Mouse (Mus musculus) left cerebral cortex, postnatal 4 days (tissue): ENCODE measurements around the gene Mia2. TPM values are rescaled to one million over a fixed set of nuclear protein-coding genes. Genes with fewer than 3 reads are reported as not detected.

Experiments used
- DNase-seq: peaks from one replicate; pipeline ENCODE4 v3.0.0-alpha.2; 2022
- intact Hi-C: fragments of 180-260 bp; cut with DNase I; formaldehyde crosslinking; loops from one replicate; pipeline ENCODE4 v1.15.1; 2025
- total RNA-seq, 2 experiments: library from RNA; stranded (reverse); gene quantifications; 2 replicates each; pipeline ENCODE4 v1.2.3; 2021

Gene Mia2
- total RNA-seq, 2 experiments from 2014 or later: 32.1 to 33.1 TPM

- DNase-seq: no peak
- intact Hi-C loops: no loop called here
These were observed 54.1 kb downstream of the Mia2 start for GRCm38 (mm10) chr12:59149691-59150090.

GRCm38 (mm10) chr12:59161091-59161490 lies 65.5 kb downstream of the Mia2 start:
- intact Hi-C loops: no loop called here
- no peak for DNase-seq

DNA sequence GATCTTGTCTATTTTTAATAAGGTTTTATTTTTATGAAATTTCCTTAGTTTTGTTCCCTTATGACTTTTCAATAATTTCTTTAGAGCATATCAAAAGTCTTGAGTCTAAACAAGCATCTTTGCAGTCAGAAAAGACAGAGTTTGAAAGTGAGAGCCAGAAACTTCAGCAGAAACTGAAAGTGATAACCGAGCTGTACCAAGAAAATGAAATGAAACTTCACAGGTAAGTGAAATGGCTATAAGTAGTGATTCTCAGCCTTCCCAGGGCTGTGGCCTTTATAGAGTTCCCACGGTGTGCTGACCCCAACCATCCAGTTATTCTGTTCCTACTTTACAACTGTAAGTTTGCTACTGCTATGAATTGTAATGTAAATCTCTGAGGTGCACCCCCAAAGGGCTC lies 67.2 kb downstream of the Mia2 start:
- intact Hi-C loops: no loop called here
- DNase-seq: no peak

DNA sequence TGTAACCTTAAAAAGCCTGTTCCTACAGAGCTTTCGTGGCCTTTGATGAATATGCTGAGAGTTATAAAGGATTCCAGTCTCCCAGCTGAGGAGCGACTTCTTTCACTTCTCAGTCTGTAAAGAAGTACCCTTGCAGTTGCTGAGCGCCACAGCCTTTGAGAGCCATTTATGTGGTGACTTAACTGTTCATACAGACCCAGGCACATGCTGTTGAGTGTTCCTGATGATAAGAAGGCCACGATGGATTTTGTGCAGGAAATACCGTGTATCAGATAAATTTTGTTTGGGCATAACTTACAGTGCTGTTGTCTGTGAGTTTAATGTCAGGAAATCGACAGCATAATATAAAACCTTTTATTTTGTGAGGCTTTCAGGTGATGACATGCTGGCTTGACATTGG lies 68.9 kb downstream of the Mia2 start:
- intact Hi-C loops: no loop called here

DNA sequence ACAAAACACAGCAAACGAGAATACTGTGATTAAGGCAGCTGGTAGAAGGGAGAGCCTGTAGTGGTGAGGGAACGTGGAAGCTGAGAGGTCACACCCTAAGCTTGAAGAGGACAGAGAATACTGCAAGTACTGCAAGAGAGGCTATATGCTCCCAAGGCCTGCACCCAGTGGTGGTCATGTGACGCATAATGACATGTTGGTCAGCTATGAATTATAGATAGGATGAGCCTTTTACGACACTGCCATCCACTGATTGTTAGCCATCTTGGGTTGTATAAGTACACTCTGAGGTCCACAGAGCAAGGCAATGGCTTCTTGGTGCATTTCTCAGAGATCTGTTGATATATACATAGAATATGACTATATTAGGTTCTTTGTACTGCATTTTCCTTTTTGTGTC lies 71.0 kb downstream of the Mia2 start:
- intact Hi-C loops: no loop called here
- no peak for DNase-seq

More for the DNA sequence above, 68.9 kb downstream of the Mia2 start:
- DNase-seq: no peak

DNA sequence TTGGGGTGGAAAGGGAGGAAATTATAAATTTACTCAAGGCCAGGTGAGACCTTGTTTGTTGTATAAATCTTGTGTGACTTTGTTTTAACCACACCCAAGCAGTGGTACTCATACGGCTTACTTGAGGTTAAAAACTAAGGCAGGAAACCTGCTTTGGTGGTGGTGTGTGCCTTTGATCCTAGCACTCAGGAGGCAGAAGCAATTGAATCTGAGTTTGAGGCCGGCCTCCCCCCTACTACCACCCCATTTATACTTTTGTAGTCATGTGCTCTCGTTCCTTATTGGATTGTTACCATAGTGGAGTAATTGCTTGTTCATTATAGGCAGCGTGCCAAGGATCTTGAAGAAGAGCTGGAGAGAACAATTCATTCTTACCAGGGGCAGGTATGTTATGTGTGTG lies 74.3 kb downstream of the Mia2 start:
- DNase-seq: no peak
- intact Hi-C loops: no loop called here

- no peak for DNase-seq
- intact Hi-C loops: no loop called here
These were observed 82.2 kb downstream of the Mia2 start for GRCm38 (mm10) chr12:59177814-59178213.

GRCm38 (mm10) chr12:59188086-59188682 lies 92.6 kb downstream of the Mia2 start:
- no peak for DNase-seq
- intact Hi-C loops: no loop called here

GRCm38 (mm10) chr12:59193637-59194036 lies 98.0 kb downstream of the Mia2 start:
- DNase-seq: no peak
- intact Hi-C loops: no loop called here

DNA sequence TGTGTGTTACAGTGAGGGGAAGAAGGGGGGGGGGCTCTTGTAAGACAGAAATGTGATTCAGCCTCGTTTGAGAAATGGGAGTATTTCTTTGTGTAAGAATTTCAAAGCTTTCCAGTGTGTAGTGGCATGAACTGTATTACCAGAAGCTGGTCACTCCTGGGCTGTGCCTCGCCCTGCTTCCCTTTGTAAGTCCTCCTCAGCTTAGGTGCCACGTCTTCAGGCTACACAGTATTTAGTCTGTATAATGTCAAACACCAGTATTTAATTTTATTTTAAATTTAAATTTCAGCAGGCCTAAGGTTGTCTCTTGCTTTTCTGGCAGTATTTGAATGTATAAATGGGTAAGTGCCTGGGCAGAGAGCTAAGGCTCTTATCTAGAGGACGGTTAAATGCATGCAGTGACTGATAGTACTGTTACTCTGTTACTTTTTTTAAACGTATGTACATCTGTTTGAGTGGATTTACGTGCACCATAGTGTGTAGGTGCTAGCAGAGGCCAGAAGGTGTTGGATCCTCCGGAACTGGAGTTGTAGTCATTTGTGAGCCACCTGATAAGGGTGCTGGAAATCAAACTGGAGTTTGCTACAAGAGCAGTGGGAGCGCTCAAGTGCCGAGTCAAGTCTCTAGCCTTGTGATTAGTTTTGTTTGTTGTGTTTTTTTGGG lies 98.9 kb downstream of the Mia2 start:
- intact Hi-C loops: no loop called here
- DNase-seq: no peak

- intact Hi-C loops: no loop called here
- DNase-seq: no peak
These were observed 99.5 kb downstream of the Mia2 start for GRCm38 (mm10) chr12:59195065-59195464.

DNA sequence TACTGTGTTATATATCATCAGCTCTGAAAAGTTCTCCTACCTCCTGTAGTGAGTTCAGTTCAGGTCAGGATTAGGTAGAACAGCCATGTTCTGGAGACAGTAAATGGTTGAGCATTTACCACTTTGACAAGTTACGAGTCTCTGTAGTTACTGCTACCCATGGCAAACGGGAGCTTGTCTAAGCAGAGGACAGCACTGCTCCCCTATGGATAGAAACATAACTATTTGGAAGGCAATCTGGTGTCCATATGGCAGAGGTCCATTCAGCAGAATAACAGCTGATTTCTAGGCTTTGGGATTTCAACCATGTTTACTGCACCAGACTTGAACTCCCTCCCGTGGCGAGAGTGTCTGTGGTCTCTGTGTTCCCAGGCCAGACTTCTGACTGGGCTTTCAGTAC lies 100.3 kb downstream of the Mia2 start:
- no peak for DNase-seq
- intact Hi-C loops: no loop called here

GRCm38 (mm10) chr12:59198750-59199149 lies 103.2 kb downstream of the Mia2 start:
- DNase-seq: no peak
- intact Hi-C loops: no loop called here

- intact Hi-C loops: no loop called here
- no peak for DNase-seq
These were observed 103.8 kb downstream of the Mia2 start for GRCm38 (mm10) chr12:59199361-59199760.

DNA sequence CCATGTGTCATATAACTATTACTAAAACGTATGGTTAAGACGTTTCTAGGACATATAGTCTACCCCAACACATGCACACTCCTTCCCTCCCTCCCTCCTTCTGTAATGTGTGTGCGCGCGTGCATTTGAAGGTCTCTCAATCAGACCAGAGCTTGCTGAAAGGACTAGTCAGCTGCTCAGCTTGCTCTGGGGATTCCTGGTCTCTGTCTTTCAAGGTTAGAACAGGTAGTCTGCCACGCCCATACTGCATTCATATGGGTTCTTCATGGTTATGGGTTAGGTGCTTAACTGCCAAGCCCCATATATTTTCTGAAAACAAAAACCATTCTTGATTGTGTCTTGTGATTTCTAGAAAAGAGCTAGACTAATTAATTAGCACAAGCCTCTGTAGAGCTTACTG lies 110.0 kb downstream of the Mia2 start:
- intact Hi-C loops: no loop called here

DNA sequence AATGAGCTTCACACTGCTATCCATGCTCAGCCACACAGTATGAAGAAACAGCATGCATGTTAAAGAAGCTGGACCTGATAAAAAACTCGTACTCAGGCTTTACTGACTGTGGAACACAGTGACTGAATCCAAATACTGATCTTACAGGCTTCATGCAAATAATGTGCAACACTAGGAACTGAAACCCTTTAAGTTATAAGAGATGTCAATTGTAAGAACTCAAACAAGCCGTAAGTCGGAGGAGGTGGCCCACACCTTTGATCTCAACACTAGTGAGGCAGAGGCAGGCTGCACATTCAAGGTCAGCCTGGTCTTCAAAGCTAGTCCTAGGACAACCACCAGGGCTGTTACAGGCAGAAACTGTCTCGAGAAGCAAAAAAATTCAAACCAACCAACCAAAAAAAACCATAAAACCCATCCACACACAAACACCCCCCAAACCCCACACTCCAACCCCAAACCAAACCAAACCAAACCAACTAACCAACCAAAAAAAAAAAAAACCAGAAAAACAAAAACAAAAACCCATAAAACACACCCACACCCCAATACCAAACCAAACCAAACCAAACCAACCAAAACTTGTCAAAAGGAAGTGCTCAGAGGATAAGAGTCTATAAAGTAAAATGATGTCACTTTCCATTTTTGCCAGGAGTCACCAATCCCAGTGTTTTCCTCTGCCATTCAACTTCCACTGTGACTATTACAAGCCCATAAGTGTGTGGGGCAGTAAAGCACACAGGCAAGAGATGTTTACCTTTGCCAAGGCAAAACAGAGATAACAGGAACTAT lies 110.8 kb downstream of the Mia2 start:
- no peak for DNase-seq
- intact Hi-C loops: no loop called here

More for the DNA sequence above, 110.0 kb downstream of the Mia2 start:
- DNase-seq: no peak

GRCm38 (mm10) chr12:59207000-59207390 lies 111.4 kb downstream of the Mia2 start:
- intact Hi-C loops: no loop called here
- no peak for DNase-seq

GRCm38 (mm10) chr12:59207814-59208213 lies 112.2 kb downstream of the Mia2 start:
- intact Hi-C loops: no loop called here
- no peak for DNase-seq

GRCm38 (mm10) chr12:59216176-59216575 lies 120.6 kb downstream of the Mia2 start:
- intact Hi-C loops: no loop called here

DNA sequence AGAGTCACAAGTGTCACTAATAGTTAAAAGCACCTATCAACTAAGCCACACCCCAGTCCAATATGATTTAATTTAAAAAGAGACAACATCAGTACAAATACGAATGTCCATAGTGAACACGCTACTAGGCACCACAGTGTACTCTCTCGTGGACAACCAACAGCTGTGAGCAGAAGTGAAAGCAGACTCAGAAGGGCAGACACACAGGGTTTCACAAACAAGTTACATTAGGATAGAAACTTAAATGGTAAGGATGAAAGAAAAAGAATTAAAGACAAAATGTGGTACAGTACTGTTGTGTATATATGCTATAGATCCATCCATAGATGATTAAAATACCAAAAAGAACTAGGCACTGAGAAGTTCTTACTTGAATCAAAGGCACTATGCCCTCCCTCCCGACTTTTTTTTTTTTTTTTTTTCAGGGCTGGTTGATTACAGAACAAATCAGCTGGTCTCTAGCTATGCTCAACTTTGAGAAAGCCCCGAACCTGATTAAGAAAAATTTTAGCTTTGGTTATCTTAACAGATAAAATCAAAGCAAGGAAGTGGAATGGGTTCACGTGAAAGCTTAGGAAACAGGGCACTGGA lies 121.2 kb downstream of the Mia2 start:
- intact Hi-C loops: no loop called here
- DNase-seq: no peak

More at GRCm38 (mm10) chr12:59216176-59216575, 120.6 kb downstream of the Mia2 start:
- no peak for DNase-seq

DNA sequence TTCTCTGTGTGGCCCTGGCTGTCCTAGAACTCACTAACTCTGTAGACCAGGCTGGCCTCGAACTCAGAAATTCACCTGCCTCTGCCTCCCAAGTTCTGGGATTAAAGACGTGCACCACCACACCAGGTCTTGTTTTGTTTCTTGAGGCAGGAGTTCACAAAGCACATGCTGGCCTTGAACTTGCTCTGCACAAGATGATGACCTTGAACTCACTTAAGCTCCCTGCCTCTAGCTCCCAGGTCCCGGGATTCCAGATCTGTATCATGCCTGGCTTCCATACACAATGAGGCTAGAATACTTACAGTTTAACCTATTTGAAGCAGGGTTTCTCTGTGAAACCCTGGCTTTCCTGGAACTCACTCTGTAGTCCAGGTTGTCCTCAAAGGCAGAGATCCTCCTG lies 121.7 kb downstream of the Mia2 start:
- intact Hi-C loops: no loop called here

More for the DNA sequence above, 121.7 kb downstream of the Mia2 start:
- no peak for DNase-seq
